Mouse (Mus musculus) heart, adult 2 months (tissue): ENCODE data around the gene Cdadc1. TPM values are rescaled to one million over a fixed set of nuclear protein-coding genes. Genes with fewer than 3 reads are reported as not detected.
A peak's percentile ranks its signal among the peaks of the same experiment; 100 is the strongest.
"Not testable (repeated sequence)": the region's sequence is repeated elsewhere in the genome, so short reads cannot be mapped to it uniquely, and the experiment has no call there.

ENCODE experiments used
- DNase-seq, 2 experiments: peaks; one replicate each; pipeline ENCODE4 v3.0.0; 2021
- H3K27ac ChIP-seq: fragments of 200-600 bp; 2 replicates; pipeline ENCODE4 v1.8.1; 2022
- H3K27me3 ChIP-seq: fragments of 200-500 bp; 2 replicates; pipeline ENCODE4 v1.6.1; 2012; ENCODE audit warnings: mild to moderate bottlenecking, low read length, inconsistent platforms, mixed read lengths; ENCODE audit not compliant: control insufficient read depth, insufficient read depth
- H3K36me3 ChIP-seq: fragments of 200-500 bp; 2 replicates; pipeline ENCODE4 v1.6.1; 2012; ENCODE audit warnings: low read length, inconsistent platforms; ENCODE audit not compliant: control insufficient read depth, insufficient read depth
- H3K4me1 ChIP-seq: fragments of 200-500 bp; 2 replicates; pipeline ENCODE4 v1.6.1; 2011; ENCODE audit warnings: low read length; ENCODE audit not compliant: control insufficient read depth, insufficient read depth
- H3K4me3 ChIP-seq: fragments of 200-600 bp; 2 replicates; pipeline ENCODE4 v1.8.1; 2022
- H3K79me2 ChIP-seq: fragments of 200-500 bp; replicated peaks from 2 replicates; pipeline ENCODE4 v1.6.1; 2012; ENCODE audit warnings: mild to moderate bottlenecking, inconsistent platforms, low read length, moderate library complexity, mixed read lengths; ENCODE audit not compliant: control insufficient read depth, insufficient read depth
- H3K9ac ChIP-seq: fragments of 200-500 bp; 2 replicates; pipeline ENCODE4 v1.6.1; 2012; ENCODE audit warnings: low read depth, mild to moderate bottlenecking, control low read depth, inconsistent platforms, low read length, mixed read lengths
- CTCF ChIP-seq: fragments of 200-600 bp; IDR thresholded peaks from 2 replicates; pipeline ENCODE4 v1.8.1; 2022; ENCODE audit warnings: antibody characterized with exemption, mild to moderate bottlenecking, moderate library complexity
- EP300 ChIP-seq: fragments of 200-500 bp; IDR thresholded peaks from 2 replicates; pipeline ENCODE4 v1.6.1; 2011; ENCODE audit warnings: low read depth, low read length, control low read depth; ENCODE audit not compliant: insufficient read depth
- POLR2A ChIP-seq: fragments of 200-500 bp; IDR thresholded peaks from 2 replicates; pipeline ENCODE4 v1.6.1; 2011; ENCODE audit warnings: mild to moderate bottlenecking, low read depth, low read length, control low read depth; ENCODE audit not compliant: insufficient read depth
- WGBS: fragments of 180-500 bp; shearing (Covaris S2); methylation state at CpG from one replicate; pipeline ENCODE4 v1.1.7; 2018; 5-methylcytosine and 5-hydroxymethylcytosine counted together
- intact Hi-C: fragments of 180-260 bp; cut with DNase I; formaldehyde crosslinking; loops from one replicate; pipeline ENCODE4 v1.15.1; 2025
- polyA plus RNA-seq: library from polyadenylated mRNA; depleted of rRNA; stranded (reverse); fragments of >200 nt; gene quantifications from 2 replicates; pipeline ENCODE4 v1.2.3, GENCODE M21; 2012
- total RNA-seq, 2 experiments: library from RNA; stranded (reverse); gene quantifications; 2 replicates each; pipeline ENCODE4 v1.2.3; 2021

Gene Cdadc1
- total and polyA plus RNA-seq, 3 experiments: 8.0 to 50.4 (median 43.9) TPM

DNA sequence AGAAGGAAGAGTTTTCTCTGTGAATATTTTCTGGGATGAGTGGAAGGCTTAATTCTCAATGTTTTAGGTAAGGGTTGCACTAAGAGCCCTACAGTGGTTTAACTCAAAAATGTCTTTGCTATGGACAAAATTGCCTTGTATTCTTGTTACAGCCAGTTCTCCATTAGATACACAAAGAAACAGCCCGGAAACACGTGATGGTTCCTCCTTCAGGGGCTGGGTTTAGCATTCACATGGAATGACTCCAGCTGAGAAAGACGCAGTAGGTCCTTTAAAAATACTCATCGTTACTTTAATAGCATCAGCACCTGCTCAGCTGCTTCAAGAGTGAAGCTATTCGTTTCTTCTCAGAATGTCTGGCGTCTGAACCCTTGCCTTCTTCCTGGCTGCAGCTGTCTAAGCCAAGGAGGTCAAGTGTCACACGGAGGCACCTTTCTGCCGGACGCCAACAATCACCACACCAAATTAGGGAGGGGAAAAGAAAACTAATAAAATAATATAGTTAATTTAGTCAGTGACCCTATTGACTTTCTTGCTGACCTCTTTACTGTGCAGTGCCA, 26.6 kb upstream of the Cdadc1 start:
- Histone ChIP-seq H3K9ac (no peak overlapping the region), H3K36me3 (no peaks in the 10 kb centered on the region), H3K27me3 (no peaks in the 10 kb centered on the region; the same call in 1 of the 2 replicates), H3K27ac (no peak overlapping the region), H3K4me1 (no peaks in the 10 kb centered on the region), H3K79me2 (no peaks in the 10 kb centered on the region), H3K4me3 (no peak overlapping the region)
- intact Hi-C loops: no loop called here
- DNase-seq: no peak
- WGBS: 54% methylated on average over 9 of the region's 9 CpGs
- TF ChIP-seq EP300: no peak
- TF ChIP-seq POLR2A: no peak
- no peak for TF ChIP-seq CTCF

- Histone ChIP-seq H3K79me2 (no peaks in the 10 kb centered on the region), H3K4me3 (no peak overlapping the region), H3K9ac (no peak overlapping the region), H3K27me3 (no peaks in the 10 kb centered on the region), H3K36me3 (no peaks in the 10 kb centered on the region), H3K27ac (no peak overlapping the region), H3K4me1 (no peaks in the 10 kb centered on the region)
- 81% methylated on average over 7 of the region's 7 CpGs for WGBS
- no peak for TF ChIP-seq EP300
- no peak for TF ChIP-seq POLR2A
- no peak for TF ChIP-seq CTCF
- DNase-seq: no peak
- intact Hi-C loops: no loop called here
These were observed 19.0 kb upstream of the Cdadc1 start for GRCm38 (mm10) chr14:59616802-59617201.

DNA sequence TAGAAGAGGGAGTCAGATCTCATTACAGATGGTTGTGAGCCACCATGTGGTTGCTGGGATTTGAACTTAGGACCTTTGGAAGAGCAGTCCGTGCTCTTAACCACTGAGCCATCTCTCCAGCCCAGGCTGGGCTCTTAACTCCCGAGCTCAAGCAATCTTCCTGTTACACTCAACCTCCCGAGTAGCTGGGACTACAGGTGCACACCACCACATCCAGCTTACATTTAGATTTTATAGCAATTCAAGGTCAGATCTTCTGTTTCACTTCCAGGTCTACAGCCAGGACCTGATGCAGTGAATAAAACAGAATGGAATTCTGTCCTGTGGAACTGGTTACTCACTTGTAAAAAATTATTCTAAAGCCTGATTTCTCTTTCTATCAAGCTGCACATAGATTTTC, 16.4 kb upstream of the Cdadc1 start:
- H3K4me1 ChIP-seq, H3K4me3 ChIP-seq, H3K79me2 ChIP-seq, DNase-seq, H3K36me3 ChIP-seq, intact Hi-C loops, H3K27me3 ChIP-seq, H3K9ac ChIP-seq, H3K27ac ChIP-seq: not testable (repeated sequence)
- WGBS: 76% methylated on average over 3 of the region's 3 CpGs

DNA sequence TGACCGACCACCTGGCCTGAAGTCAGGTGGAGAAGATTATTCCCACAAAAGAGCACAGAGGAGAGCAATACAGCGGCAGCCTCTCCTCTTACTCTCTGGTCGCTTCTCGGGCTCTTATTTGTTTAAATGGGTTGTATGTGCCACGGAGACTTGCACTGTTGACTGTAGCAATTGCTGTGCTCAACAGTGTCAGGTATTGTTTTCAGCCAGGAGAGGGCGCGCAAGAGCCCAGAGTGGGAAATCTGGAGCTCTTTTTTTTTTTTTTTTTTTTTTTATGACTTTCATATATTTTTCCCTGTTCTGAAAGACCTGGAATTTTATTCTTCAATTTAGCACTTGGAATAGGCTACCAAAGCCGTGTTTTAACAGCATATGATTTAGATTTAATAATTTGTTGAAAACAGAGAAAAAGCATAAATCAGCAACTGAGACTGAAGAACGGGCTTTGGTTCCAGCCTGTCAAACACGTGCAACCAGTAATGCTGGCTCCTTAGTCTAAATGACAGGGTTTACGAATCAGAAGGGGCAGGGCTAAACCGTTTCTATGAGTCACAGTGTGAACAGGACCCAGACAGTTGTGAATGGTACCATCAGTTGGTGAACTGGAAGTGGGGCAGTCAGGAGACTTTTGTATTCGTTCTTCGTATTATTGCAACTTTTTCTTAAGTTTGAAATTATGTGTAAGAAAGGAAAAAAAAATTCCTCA, 15.3 kb upstream of the Cdadc1 start:
- H3K36me3 ChIP-seq: no peaks in the 10 kb centered on the region
- H3K9ac ChIP-seq: no peak overlapping the region
- H3K4me1 ChIP-seq: no peaks in the 10 kb centered on the region
- no peak overlapping the region for H3K4me3 ChIP-seq
- peak; percentile 31 to 65 for DNase-seq
- WGBS: 52% methylated on average over 14 of the region's 14 CpGs
- H3K79me2 ChIP-seq: no peaks in the 10 kb centered on the region
- TF ChIP-seq CTCF: peak; percentile 82
- TF ChIP-seq POLR2A: no peak
- TF ChIP-seq EP300: no peak
- no peak overlapping the region for H3K27ac ChIP-seq
- intact Hi-C loops: loop anchor here (1.0 to 2.0 kb wide), 2 partner anchors 330 to 404 kb away; no protein-coding TSS in a partner anchor
- no peaks in the 10 kb centered on the region for H3K27me3 ChIP-seq

DNA sequence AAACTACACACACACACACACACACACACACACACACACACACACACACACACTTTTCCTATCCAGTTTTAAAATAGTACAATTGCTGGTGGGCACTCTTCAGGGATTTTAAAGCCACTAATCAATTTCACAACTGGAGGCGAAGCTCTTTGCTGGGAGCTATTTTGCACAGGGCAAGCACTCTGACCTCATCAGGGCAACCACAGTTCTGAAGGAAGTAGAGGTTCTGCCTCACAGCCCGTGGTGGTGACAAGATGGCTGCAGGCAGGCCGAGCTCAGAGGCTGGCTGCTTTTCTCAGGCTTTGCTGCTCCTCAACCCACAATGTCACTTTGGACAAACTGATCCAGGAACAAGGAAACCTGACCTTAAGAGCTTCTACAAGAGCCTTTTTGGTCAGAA, 9.3 kb upstream of the Cdadc1 start:
- no peak for DNase-seq
- Histone ChIP-seq H3K27ac (no peak overlapping the region), H3K27me3 (peaks cover 2% of the 10 kb centered on the region; the same call in 1 of the 2 replicates), H3K4me3 (no peak overlapping the region), H3K4me1 (no peaks in the 10 kb centered on the region), H3K9ac (no peak overlapping the region), H3K36me3 (no peaks in the 10 kb centered on the region), H3K79me2 (no peaks in the 10 kb centered on the region)
- WGBS: 48% methylated on average over 3 of the region's 3 CpGs
- intact Hi-C loops: no loop called here
- TF ChIP-seq POLR2A: no peak
- no peak for TF ChIP-seq EP300
- TF ChIP-seq CTCF: no peak

GRCm38 (mm10) chr14:59605671-59606353, 8.1 kb upstream of the Cdadc1 start:
- H3K27me3 ChIP-seq: peaks cover 2% of the 10 kb centered on the region; the same call in 1 of the 2 replicates
- H3K36me3 ChIP-seq: no peaks in the 10 kb centered on the region
- H3K27ac ChIP-seq: no peak overlapping the region
- no peaks in the 10 kb centered on the region for H3K79me2 ChIP-seq
- H3K4me1 ChIP-seq: no peaks in the 10 kb centered on the region
- no peak overlapping the region for H3K9ac ChIP-seq
- peak; percentile 50 to 67 for DNase-seq
- no peak overlapping the region for H3K4me3 ChIP-seq
- 20% methylated on average over 5 of the region's 5 CpGs for WGBS
- TF ChIP-seq CTCF (peak; percentile 84), POLR2A (no peak), EP300 (no peak)
- intact Hi-C loops: loop anchor here (1.0 to 2.0 kb wide), 2 partner anchors 337 to 410 kb away; no protein-coding TSS in a partner anchor
